Mouse (Mus musculus) heart, embryonic 16.5 days (tissue): ENCODE results near the gene Slc26a3. TPM values are rescaled to one million over a fixed set of nuclear protein-coding genes. Genes with fewer than 3 reads are reported as not detected.

ENCODE experiments used
- ATAC-seq: fragments of 200-750 bp; cut with Nextera tagmentation; replicated peaks from 2 replicates; pipeline ENCODE4 v1.8.0; 2017; ENCODE audit warnings: moderate number of reproducible peaks; ENCODE audit not compliant: insufficient read depth, low FRiP score; ENCODE audit errors: extremely low read depth
- H3K27ac ChIP-seq: fragments of 300-500 bp; sonication (generic); 2 replicates; pipeline ENCODE4 v1.5.1; 2014; ENCODE audit warnings: mild to moderate bottlenecking, low read length, control low read depth, moderate library complexity
- H3K27me3 ChIP-seq: fragments of 300-500 bp; sonication (generic); 2 replicates; pipeline ENCODE4 v1.6.1; 2014; ENCODE audit warnings: low read length, mixed read lengths; ENCODE audit not compliant: control insufficient read depth, insufficient read depth
- H3K36me3 ChIP-seq: fragments of 300-500 bp; sonication (generic); 2 replicates; pipeline ENCODE4 v1.6.1; 2014; ENCODE audit not compliant: control insufficient read depth, insufficient read depth
- H3K4me1 ChIP-seq: fragments of 300-500 bp; sonication (generic); 2 replicates; pipeline ENCODE4 v1.6.1; 2014; ENCODE audit warnings: low read length, mixed read lengths; ENCODE audit not compliant: control insufficient read depth, insufficient read depth
- H3K4me2 ChIP-seq: fragments of 300-500 bp; sonication (generic); 2 replicates; pipeline ENCODE4 v1.6.1; 2014; ENCODE audit warnings: low read depth, mild to moderate bottlenecking, control low read depth, low read length
- H3K4me3 ChIP-seq: fragments of 300-500 bp; sonication (generic); 2 replicates; pipeline ENCODE4 v1.5.1; 2014; ENCODE audit warnings: mild to moderate bottlenecking, control low read depth, low read length
- H3K9ac ChIP-seq: fragments of 300-500 bp; sonication (generic); 2 replicates; pipeline ENCODE4 v1.6.1; 2014; ENCODE audit warnings: low read length, control low read depth
- H3K9me3 ChIP-seq: fragments of 300-500 bp; sonication (generic); replicated peaks from 2 replicates; pipeline ENCODE4 v1.6.1; 2016; ENCODE audit warnings: low read length; ENCODE audit not compliant: control insufficient read depth
- WGBS: fragments of 180-500 bp; shearing (Covaris S2); extraction: QIAGEN DNeasy Blood & Tissue Kit; methylation state at CpG from one replicate; pipeline ENCODE4 v1.1.7; 2014; 5-methylcytosine and 5-hydroxymethylcytosine counted together
- polyA plus RNA-seq: library from polyadenylated mRNA; unstranded; fragments of >200 nt; fragmentation: Nextera tagmentation; extraction: Ambion mirVana; gene quantifications from 2 replicates; pipeline ENCODE4 v1.2.1, GENCODE M21; 2015

Gene Slc26a3
- polyA plus RNA-seq, 1 experiment from 2014 or later = 0.33 TPM

DNA sequence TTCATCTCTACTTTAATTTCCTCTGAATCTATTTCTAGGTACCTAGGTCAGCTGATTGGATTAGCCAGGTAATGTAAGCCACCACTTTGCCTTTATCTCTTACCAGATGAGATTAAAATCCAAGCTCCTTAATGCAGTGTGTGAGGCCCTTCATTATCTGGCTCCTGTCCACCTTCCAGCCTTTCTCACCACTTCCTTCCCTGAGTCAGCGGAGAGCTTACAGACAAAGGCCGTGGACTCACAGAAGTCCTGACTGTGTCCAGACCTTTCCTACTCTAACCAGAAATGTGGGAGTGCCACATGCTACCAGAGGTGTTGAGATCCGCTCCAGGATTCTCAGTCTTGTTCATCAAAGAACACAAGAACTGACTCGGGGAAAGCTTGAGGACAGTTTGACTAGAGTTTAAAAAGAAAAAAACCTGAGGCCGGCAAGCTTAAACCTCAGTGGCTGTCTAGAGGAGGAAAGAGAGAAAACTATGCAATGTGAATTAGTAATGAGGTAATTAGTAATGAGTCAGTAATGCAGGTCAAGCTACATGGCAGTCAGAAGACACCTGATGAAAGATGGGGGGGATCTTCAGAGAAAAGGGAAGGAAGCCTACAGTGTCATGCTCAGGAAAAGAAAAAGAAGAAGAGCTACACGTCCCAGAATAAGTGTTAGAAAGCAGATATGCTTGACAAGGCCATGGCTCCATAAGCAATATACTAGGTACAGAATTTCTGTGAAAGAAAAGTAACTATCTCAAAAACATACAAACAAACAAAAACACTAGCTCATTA, 123.2 kb downstream of the Slc26a3 start:
- H3K4me3 ChIP-seq = no peak overlapping the region
- no peak overlapping the region for H3K4me2 ChIP-seq
- H3K9ac ChIP-seq = no peak overlapping the region
- no peaks in the 10 kb centered on the region for H3K9me3 ChIP-seq
- peaks cover 4% of the 10 kb centered on the region for H3K4me1 ChIP-seq
- no peaks in the 10 kb centered on the region for H3K27me3 ChIP-seq
- ATAC-seq = no peak
- H3K27ac ChIP-seq = no peak overlapping the region
- no peaks in the 10 kb centered on the region for H3K36me3 ChIP-seq
- 47% methylated on average over 6 of the region's 6 CpGs for WGBS

DNA sequence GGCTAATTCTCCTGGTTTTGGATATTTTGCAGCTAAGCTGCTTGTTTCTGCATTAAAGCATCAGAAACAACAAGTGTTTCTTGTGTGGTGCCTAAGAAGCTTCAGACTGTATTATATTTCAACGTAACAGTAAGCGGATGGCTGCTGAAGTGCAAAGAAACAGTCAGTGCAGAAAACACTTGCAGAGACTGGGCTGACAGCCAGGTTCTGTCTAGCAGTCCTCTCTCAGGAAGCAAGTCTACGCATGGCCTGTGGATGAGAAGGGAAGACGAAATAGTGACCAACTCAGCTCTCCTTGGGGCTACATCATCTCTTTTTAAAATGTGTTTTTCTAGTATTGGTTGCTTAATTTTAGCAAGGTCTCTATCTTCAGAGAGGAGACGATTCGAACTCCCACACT, 129.4 kb downstream of the Slc26a3 start:
- peaks cover 3% of the 10 kb centered on the region for H3K9me3 ChIP-seq
- H3K4me1 ChIP-seq = peaks cover 8% of the 10 kb centered on the region
- no peak overlapping the region for H3K4me2 ChIP-seq
- H3K9ac ChIP-seq = no peak overlapping the region
- H3K27ac ChIP-seq = no peak overlapping the region
- H3K27me3 ChIP-seq = no peaks in the 10 kb centered on the region
- H3K4me3 ChIP-seq = no peak overlapping the region
- peak; percentile 79 for ATAC-seq
- 30% methylated on average over 6 of the region's 6 CpGs for WGBS
- no peaks in the 10 kb centered on the region for H3K36me3 ChIP-seq

- H3K27me3 ChIP-seq = no peaks in the 10 kb centered on the region
Observed at GRCm38 (mm10) chr12:31521371-31521770, 130.7 kb downstream of the Slc26a3 start.

More at GRCm38 (mm10) chr12:31521371-31521770, 130.7 kb downstream of the Slc26a3 start:
- H3K9ac ChIP-seq = no peak overlapping the region
- ATAC-seq = no peak
- WGBS = 40% methylated on average over 3 of the region's 3 CpGs
- H3K36me3 ChIP-seq = no peaks in the 10 kb centered on the region
- peaks cover 8% of the 10 kb centered on the region for H3K4me1 ChIP-seq
- H3K4me2 ChIP-seq = no peak overlapping the region
- no peak overlapping the region for H3K4me3 ChIP-seq
- H3K27ac ChIP-seq = no peak overlapping the region
- H3K9me3 ChIP-seq = peaks cover 3% of the 10 kb centered on the region

Other genes with a start within 250 kb of the Slc26a3 start
- not detected in 2 replicates for gene Gm6993, start 150.1 kb upstream of the Slc26a3 start, polyA plus RNA-seq
- 92.1 and 113 TPM in 2 replicates for gene Lamb1, start 125.6 kb upstream of the Slc26a3 start, polyA plus RNA-seq
- 246 and 263 TPM in 2 replicates for gene Dld, start 39.4 kb upstream of the Slc26a3 start, polyA plus RNA-seq
- 8.4 and 9.4 TPM in 2 replicates for gene Cbll1, start 108.7 kb downstream of the Slc26a3 start, polyA plus RNA-seq
- gene Slc26a4, start 169.1 kb downstream of the Slc26a3 start, polyA plus RNA-seq = 0.27 and 0.88 TPM in 2 replicates
- 41.4 and 50.0 TPM in 2 replicates for gene Bcap29, start 243.8 kb downstream of the Slc26a3 start, polyA plus RNA-seq